Mouse (Mus musculus) megakaryocyte, embryonic 14.5 days (primary cell): ENCODE results near the gene Kif13a. TPM values are rescaled to one million over a fixed set of nuclear protein-coding genes. Genes with fewer than 3 reads are reported as not detected.
A peak's percentile ranks its signal among the peaks of the same experiment; 100 is the strongest.

ENCODE experiments used
- H3K27me3 ChIP-seq: replicated peaks from 2 replicates; pipeline ENCODE3; 2012; ENCODE audit warnings: inconsistent platforms
- H3K36me3 ChIP-seq: replicated peaks from 2 replicates; pipeline ENCODE3; 2012; ENCODE audit warnings: low read length, inconsistent platforms, mixed read lengths
- H3K4me1 ChIP-seq: 2 replicates; pipeline ENCODE4 v1.6.1; 2012; ENCODE audit warnings: inconsistent platforms
- H3K4me3 ChIP-seq: replicated peaks from 2 replicates; pipeline ENCODE3; 2012; ENCODE audit warnings: moderate library complexity, mild to moderate bottlenecking, inconsistent platforms
- H3K9me3 ChIP-seq: 2 replicates; pipeline ENCODE4 v1.6.1; 2012; ENCODE audit warnings: inconsistent platforms
- FLI1 ChIP-seq: IDR thresholded peaks from 2 replicates; pipeline ENCODE4 v1.6.1; 2012; ENCODE audit warnings: low read length, inconsistent platforms, mixed read lengths
- GATA1 ChIP-seq: IDR thresholded peaks from 3 replicates; pipeline ENCODE4 v1.6.1; 2012; ENCODE audit warnings: mixed read lengths, low read length, inconsistent platforms, borderline replicate concordance
- polyA plus RNA-seq: library from polyadenylated mRNA; stranded (reverse); fragments of >175 nt; gene quantifications from 2 replicates; pipeline ENCODE4 v1.2.3, GENCODE M21; 2012; ENCODE audit warnings: low replicate concordance; ENCODE audit not compliant: insufficient read depth

Gene Kif13a
- polyA plus RNA-seq, 1 experiment, result 4.7 TPM

DNA sequence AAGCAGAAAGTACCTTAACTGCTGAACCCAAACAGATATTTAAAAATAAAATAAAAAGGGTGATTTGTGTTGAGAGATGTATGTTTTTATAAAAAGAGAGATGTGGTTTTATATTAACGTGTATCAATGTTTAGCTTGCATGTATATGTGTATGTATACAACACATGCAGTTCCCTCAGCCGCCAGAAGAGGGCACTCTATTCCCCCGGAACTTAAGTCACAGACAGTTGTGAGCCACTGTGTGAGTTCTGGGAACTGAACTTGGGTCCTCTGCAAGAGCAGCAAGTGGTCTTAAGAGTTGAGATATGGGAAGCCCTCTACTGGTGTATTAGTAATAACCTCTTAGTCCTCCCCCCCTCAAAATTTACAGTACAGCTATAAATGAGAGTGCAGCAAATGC, 96.7 kb downstream of the Kif13a start:
- peaks cover 30% of the 10 kb centered on the region for H3K9me3 ChIP-seq
- H3K36me3 ChIP-seq, result peaks cover 78% of the 10 kb centered on the region
- no peak for TF ChIP-seq FLI1
- no peak for TF ChIP-seq GATA1
- no peak overlapping the region for H3K4me3 ChIP-seq
- H3K4me1 ChIP-seq, result peaks cover 4% of the 10 kb centered on the region; the same call in 1 of the 2 replicates
- H3K27me3 ChIP-seq, result no peaks in the 10 kb centered on the region

DNA sequence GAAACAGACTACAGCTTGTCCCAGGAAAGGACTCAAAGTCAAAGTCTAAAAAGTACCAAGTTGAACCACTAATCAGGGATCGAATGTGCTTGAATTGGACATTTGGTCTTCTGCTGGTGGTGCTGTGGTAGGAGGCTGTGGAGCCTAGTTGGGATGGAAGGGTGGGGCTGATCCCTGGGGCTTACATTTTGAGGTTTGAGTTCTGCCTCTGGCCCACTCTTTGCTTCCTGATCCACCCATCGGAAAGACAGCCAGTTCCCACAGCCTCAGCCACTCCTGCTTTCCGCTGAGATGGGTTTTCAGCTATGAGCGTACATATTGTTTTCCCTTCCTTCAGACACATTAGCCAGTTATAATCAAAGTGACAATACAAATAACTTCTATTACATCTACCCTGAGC, 106.4 kb downstream of the Kif13a start:
- TF ChIP-seq GATA1, result no peak
- TF ChIP-seq FLI1, result no peak
- Histone ChIP-seq H3K27me3 (no peaks in the 10 kb centered on the region), H3K4me1 (peaks cover 29% of the 10 kb centered on the region), H3K9me3 (no peaks in the 10 kb centered on the region), H3K36me3 (peaks cover 82% of the 10 kb centered on the region), H3K4me3 (no peak overlapping the region)

DNA sequence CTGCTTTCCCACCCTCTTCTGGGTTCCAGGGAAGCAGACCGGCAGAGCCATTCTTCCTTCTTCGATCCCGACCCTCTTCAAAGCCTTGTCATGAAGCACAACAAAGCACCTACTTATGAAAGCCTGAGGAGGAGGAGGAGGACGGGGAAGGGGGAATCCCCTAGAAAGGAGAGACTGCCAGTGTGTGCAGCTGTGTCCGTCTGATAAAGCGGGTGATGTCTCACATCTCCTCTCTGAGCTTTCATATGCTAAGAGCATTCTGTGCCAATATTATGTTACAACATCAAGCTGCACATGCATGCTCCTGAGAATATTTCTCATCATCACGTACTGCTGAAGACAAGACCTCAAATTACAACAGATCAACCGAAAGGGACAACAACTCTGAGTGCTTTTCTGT, 107.5 kb downstream of the Kif13a start:
- Histone ChIP-seq H3K36me3 (peaks cover 79% of the 10 kb centered on the region), H3K4me3 (peak overlapping the region; percentile 31), H3K4me1 (peaks cover 29% of the 10 kb centered on the region), H3K9me3 (no peaks in the 10 kb centered on the region), H3K27me3 (no peaks in the 10 kb centered on the region)
- TF ChIP-seq FLI1, result no peak
- no peak for TF ChIP-seq GATA1

DNA sequence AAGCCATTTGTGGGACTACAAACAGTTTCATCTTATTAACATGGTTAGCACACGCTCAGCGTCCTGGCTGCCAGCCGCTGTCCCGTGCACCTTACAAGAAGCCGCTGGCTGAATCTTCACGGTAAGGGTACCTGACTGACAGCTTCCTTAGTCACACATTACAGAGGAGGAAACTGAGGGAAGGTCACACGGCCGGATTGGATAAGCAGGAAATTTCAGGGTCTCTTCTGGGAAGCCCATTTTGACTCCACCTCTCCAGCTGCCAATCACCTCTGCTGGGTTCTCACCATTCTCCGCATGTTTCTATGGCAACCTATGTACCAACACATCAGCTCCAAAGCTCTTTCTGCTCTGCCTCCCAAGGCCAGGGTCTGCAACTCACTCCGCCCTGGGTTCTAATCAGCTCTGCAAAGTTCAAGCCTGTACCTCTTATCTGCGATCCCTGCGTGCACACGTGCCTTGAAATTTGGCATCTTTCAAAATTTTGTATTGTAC, 109.9 kb downstream of the Kif13a start:
- peaks cover 83% of the 10 kb centered on the region for H3K36me3 ChIP-seq
- no peak for TF ChIP-seq FLI1

DNA sequence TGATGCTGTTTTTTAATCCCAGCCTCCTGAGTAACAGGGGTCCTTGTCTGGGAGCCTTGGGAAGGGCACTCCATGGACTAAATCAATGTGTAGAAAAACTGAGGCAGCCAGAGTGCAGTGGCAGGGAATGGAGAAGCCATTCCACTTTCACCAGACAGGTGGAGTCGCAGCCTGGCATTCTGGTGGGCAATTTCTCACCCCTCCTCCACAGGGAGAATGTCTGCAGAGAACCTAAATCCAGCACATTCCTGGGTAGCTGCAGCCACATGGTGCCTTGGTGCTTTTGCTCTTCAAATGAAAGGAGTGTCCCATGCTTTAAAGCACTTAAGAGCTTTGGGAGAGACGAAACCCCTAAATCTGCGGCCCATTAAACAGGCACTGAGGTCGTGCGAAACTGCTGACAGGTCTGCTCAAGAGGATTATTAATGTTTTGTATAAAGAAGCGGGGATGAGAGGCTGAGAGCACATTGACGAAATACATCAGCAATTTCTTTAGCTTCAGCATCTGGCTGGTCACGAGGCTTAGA, 110.4 kb downstream of the Kif13a start:
- H3K9me3 ChIP-seq, result no peaks in the 10 kb centered on the region
- TF ChIP-seq FLI1 (no peak), GATA1 (no peak)
- H3K4me1 ChIP-seq, result peaks cover 29% of the 10 kb centered on the region
- no peak overlapping the region for H3K4me3 ChIP-seq
- H3K36me3 ChIP-seq, result peaks cover 83% of the 10 kb centered on the region
- H3K27me3 ChIP-seq, result no peaks in the 10 kb centered on the region

More for the DNA sequence above, 109.9 kb downstream of the Kif13a start:
- peaks cover 29% of the 10 kb centered on the region for H3K4me1 ChIP-seq
- no peak overlapping the region for H3K4me3 ChIP-seq
- H3K9me3 ChIP-seq, result no peaks in the 10 kb centered on the region
- no peaks in the 10 kb centered on the region for H3K27me3 ChIP-seq

DNA sequence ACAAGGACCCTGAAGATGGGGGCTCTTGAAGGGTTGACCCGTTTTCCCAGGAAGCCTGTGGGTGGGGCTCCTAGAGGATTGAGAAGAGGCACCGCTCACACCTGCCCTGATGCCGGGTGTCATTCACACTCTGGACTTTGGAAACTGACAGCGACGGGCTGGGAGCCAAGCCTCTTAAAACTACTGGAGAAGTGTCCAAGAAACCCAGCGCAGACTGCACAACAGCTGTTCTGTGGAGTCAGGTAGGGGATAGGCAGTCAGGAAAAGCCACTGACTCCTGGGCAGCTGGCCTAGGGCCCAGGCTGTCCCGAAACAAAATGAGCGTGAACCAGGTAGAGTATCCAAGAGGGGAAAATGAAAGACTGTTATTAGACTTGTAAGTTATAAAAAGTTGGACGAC, 111.3 kb downstream of the Kif13a start:
- Histone ChIP-seq H3K4me3 (no peak overlapping the region), H3K36me3 (peaks cover 83% of the 10 kb centered on the region), H3K4me1 (peaks cover 27% of the 10 kb centered on the region), H3K27me3 (no peaks in the 10 kb centered on the region), H3K9me3 (no peaks in the 10 kb centered on the region)
- TF ChIP-seq FLI1 (no peak), GATA1 (no peak)

DNA sequence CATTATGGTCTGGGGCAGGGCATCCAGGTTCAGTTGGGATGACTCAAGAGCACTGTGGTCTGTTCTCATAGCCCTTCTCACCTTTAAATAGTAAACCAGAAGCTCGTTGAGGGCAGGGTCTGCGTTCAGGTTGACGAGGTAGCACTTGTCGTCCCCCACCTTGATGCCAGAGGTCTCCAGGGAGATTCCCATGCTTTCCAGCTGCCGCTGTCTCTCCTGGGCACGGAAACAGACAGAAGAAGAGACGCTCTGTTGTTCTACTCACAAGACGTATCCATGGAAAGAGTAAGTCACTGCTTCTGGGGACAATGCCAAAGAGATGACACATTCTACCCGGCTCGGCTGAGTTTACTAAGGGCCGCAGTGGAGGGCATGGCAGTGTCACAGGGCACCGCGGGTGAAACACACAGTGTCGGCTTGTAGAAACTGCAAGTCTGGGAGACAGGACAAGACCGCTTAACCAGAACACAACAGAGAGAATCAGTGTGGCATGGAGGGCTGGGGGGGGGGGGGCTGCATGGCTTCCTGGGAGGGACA, 117.0 kb downstream of the Kif13a start:
- Histone ChIP-seq H3K4me1 (0 out of 2 replicates have a peak, but pooled peaks cover 3% of the 10 kb centered on the region), H3K27me3 (no peaks in the 10 kb centered on the region), H3K9me3 (no peaks in the 10 kb centered on the region), H3K4me3 (no peak overlapping the region), H3K36me3 (peaks cover 92% of the 10 kb centered on the region)
- no peak for TF ChIP-seq FLI1
- TF ChIP-seq GATA1, result no peak

DNA sequence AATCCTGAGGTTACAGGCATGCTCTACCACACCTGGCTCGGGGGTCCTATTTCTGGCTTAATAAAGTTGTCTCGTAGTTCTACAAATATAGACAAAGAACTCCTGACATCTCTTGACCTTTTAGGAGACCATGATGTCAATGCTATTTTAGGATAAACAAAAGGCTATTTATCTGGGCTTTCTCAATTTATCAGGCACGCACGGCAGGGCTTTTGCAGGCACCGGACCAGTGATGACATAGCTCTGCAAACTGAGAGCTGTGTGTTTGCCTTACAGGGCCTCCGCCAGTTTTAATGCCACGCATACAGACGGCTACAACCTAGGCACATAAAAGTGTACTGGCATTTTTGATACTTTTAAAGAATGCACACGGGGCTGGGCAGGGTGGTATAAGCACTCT, 118.0 kb downstream of the Kif13a start:
- Histone ChIP-seq H3K27me3 (no peaks in the 10 kb centered on the region), H3K36me3 (peaks cover 90% of the 10 kb centered on the region), H3K4me1 (0 out of 2 replicates have a peak, but pooled peaks cover 3% of the 10 kb centered on the region), H3K9me3 (no peaks in the 10 kb centered on the region), H3K4me3 (no peak overlapping the region)
- TF ChIP-seq FLI1 (no peak), GATA1 (no peak)

DNA sequence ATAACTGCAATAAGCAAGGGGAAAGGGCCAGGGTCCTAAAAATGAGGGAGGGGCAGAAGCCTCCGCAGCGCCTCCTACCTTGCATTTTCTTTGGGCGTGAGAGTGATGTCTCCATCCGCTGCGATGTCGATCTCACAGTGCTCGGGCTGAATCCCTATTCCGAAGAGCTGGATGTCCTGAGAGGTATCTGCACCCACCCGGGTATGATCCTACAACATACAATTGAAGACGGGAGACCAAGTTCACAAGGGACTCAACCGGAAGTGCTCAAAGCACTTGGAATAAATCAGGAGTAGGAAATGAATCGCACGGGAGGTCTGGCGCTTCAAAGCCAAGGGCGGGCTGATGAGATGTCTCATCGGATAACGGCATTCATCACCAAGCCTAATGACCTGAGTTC, 119.1 kb downstream of the Kif13a start:
- H3K4me1 ChIP-seq, result 0 out of 2 replicates have a peak, but pooled peaks cover 3% of the 10 kb centered on the region
- no peaks in the 10 kb centered on the region for H3K27me3 ChIP-seq
- TF ChIP-seq FLI1 (no peak), GATA1 (no peak)
- H3K36me3 ChIP-seq, result peaks cover 90% of the 10 kb centered on the region
- no peaks in the 10 kb centered on the region for H3K9me3 ChIP-seq
- H3K4me3 ChIP-seq, result no peak overlapping the region

DNA sequence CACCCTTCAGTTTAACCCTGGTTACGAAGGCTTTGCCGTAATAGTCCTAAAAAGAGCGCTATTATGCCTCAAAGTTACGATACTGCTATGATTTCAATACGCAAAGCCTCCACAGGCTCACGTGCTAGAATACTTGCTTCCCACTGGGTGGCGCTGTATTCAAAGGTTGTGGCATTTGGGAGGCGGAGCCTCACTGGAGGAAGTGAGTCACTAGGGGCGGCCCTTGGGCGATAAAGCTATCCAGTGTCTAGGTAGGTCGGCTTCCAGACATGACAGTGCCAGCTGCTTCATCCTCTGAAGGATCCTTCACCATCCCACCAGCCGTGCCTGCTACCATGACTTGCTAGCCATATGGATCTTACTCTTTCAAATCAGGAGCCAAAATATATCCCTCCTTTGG, 119.6 kb downstream of the Kif13a start:
- no peak for TF ChIP-seq FLI1
- no peak for TF ChIP-seq GATA1
- H3K27me3 ChIP-seq, result no peaks in the 10 kb centered on the region
- H3K4me1 ChIP-seq, result 0 out of 2 replicates have a peak, but pooled peaks cover 3% of the 10 kb centered on the region
- H3K36me3 ChIP-seq, result peaks cover 89% of the 10 kb centered on the region
- no peak overlapping the region for H3K4me3 ChIP-seq
- H3K9me3 ChIP-seq, result no peaks in the 10 kb centered on the region

DNA sequence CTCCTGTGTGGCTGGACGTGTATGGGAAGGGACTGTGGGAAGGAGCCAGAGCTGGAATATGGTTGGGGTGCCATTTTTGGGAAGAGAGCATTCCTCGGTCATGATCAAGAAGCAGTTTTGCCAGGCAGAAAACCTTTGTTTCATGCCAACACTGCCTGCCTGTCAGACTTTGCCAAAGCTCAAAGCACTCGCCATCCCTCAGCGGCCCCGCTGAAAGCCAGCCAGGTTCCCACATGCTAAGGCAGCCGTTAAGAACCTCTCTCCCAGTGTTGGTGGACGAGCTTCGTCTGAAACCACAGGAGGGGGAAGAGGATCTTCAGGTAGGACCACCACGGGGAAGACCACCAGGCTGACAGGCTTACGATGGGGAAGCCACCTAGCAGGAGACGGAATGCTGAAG, 121.8 kb downstream of the Kif13a start:
- Histone ChIP-seq H3K9me3 (no peaks in the 10 kb centered on the region), H3K36me3 (peaks cover 77% of the 10 kb centered on the region), H3K4me3 (peak overlapping the region; percentile 1), H3K27me3 (no peaks in the 10 kb centered on the region), H3K4me1 (0 out of 2 replicates have a peak, but pooled peaks cover 3% of the 10 kb centered on the region)
- TF ChIP-seq FLI1, result no peak
- no peak for TF ChIP-seq GATA1
